Mouse (Mus musculus) heart, postnatal 4 days (tissue): ENCODE results near the gene Nanos3. TPM values are rescaled to one million over a fixed set of nuclear protein-coding genes. Genes with fewer than 3 reads are reported as not detected.

Source experiments
- DNase-seq: peaks from one replicate; pipeline ENCODE4 v3.0.0; 2021
- total RNA-seq, 2 experiments: library from RNA; stranded (reverse); gene quantifications; 2 replicates each; pipeline ENCODE4 v1.2.3; 2021

Nanos3 gene
- total RNA-seq: 1 to 10 TPM; 3.6 to 4.3 TPM

GRCm38 (mm10) chr8:84185117-84185516 lies at the start of gene Nanos3:
Nanos3 (minus strand) TSS chr8:84185217.
- no peak for DNase-seq

DNA sequence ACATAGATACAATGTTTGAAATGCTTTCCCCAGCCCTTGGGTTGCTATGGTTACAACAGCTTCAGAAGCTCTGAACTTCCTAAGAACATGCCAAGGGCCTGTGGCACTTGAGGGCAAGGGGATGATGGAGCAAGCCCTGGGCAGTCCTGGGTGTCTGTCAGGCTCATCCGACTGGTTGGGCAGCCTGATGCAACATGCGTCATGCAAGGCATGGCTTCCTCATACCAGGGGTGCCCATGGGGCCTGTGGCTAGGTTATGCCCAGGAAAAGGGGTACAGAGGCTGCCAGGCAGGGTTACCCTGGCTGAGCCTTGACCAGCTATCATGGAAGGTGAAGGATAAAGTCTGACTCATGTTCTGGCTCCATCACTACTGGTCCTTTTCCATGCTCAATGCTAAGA lies 48.0 kb upstream of the Nanos3 start:
- no peak for DNase-seq

- peak; percentile 35 for DNase-seq
These were observed 45.7 kb upstream of the Nanos3 start for GRCm38 (mm10) chr8:84230735-84231134.

- no peak for DNase-seq
These were observed 38.5 kb upstream of the Nanos3 start for GRCm38 (mm10) chr8:84223322-84224029.

GRCm38 (mm10) chr8:84222566-84223165 lies 37.6 kb upstream of the Nanos3 start:
- no peak for DNase-seq

GRCm38 (mm10) chr8:84220105-84220504 lies 35.1 kb upstream of the Nanos3 start:
- DNase-seq: no peak

- DNase-seq: no peak
These were observed 33.1 kb upstream of the Nanos3 start for GRCm38 (mm10) chr8:84218143-84218542.

- DNase-seq: no peak
These were observed 32.2 kb upstream of the Nanos3 start for GRCm38 (mm10) chr8:84217206-84217605.

DNA sequence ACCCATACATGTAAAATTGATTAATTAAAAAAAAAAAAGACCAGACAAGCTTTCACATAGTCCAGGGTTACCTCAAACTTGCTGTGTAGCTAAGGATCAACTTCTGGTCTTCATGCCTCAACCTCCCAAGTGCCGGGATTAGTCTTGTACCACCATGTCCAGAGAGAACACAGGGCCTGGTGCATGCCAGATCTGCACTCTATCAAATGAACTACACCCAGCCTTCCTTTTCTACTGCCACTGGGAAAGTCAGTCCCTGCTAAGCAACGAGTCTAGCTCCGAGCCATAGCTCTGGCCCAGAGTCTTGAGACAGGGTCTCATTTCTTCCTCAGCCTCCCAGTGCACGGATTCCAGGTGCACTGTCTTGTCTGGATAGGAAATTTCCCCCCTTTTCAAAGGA lies 28.3 kb upstream of the Nanos3 start:
- no peak for DNase-seq

GRCm38 (mm10) chr8:84211881-84212563 lies 27.0 kb upstream of the Nanos3 start:
- no peak for DNase-seq

DNA sequence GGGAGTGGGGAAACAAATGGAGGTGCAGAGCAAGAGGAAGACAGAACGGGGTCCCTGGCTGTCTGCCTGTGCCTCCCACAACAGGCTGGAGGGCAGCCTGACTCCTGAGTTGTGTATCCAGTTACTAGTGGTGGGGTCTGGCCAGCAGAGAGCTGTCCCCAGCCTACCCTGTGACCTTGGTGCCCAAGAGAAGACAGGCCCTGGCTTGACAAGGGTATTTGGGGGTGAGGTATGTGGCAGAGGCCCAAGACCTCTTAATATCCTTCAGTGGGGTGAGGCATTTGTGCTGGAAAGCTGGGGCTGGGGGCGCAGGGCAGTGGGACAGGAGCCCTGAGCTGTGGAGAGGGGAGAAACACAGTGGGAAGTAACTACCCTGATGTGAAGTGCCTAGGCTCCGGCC lies 26.2 kb upstream of the Nanos3 start:
- peak; percentile 52 for DNase-seq

GRCm38 (mm10) chr8:84210167-84210791 lies 25.3 kb upstream of the Nanos3 start:
- peak; percentile 93 for DNase-seq

DNA sequence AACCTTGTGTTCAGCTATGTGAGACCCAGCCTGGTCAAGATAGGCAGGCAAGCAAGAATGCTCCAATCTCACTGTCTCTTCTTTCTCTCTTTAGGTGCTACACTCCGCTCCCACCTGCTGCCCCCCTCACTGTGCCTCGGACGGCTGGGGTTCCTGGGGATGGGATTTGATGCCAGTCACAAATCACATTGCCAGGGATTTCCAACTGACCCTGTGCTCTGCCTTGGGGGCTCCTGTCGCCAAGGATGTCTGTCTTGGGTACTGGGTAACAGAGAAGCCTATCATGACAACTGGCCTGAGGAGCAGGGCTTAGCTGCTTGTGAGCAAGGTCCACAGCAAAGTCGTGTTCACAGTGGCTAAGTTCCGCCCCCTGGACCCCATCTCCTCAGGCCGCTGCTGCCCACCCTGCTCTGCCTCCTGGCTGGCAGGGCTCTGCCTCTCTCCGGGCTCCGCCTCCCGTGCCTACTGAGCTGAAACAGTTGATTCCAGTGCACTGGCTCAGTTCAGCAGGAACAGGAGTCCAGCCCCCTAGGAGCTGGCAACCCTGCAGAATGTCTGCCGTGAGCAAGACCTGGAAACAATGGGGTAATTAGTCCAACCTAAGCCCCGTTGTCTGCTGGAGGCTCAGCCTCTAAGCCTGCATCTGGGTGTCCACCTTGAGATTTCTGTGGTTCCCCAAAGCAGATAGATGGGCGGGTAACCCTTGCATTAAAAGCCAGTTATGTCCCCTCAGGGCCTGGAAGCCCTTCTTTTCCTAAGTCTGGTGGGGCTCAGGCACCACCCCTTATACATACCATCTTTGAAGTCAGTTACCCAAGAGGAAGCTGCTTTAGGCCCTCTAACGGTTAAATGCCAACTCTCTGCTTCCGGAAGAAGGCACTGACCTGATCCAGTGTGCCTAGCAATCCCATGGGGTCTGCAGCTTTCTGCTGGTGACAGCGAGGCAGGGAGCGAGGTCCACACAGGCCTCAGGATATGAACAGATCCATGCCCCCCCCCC lies 23.7 kb upstream of the Nanos3 start:
- DNase-seq: no peak

DNA sequence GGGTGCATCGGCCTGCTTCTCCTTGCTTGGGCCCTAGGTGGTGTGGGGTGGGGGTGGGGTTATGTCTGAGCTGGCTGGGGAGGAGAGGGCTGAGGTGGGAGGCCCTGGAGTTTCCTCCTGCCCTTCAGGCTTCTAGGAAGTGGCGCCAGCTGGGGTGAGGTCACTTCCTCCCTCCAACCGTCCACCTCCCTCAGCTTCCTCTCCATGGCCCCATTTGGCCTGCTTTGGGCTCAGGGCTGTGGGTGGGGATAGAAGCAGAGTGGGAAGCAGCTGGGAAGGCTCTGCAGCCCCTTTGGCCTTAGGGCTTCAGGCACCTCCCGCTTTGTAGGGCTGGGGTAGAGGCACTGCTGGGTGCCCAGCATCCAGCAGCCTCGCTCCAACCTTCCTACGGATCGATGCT lies 22.8 kb upstream of the Nanos3 start:
- DNase-seq: peak; percentile 84

GRCm38 (mm10) chr8:84206666-84207065 lies 21.6 kb upstream of the Nanos3 start:
- DNase-seq: no peak

- no peak for DNase-seq
These were observed 20.1 kb upstream of the Nanos3 start for GRCm38 (mm10) chr8:84205073-84205472.

- DNase-seq: peak; percentile 85
These were observed 19.2 kb upstream of the Nanos3 start for GRCm38 (mm10) chr8:84203975-84204772.

DNA sequence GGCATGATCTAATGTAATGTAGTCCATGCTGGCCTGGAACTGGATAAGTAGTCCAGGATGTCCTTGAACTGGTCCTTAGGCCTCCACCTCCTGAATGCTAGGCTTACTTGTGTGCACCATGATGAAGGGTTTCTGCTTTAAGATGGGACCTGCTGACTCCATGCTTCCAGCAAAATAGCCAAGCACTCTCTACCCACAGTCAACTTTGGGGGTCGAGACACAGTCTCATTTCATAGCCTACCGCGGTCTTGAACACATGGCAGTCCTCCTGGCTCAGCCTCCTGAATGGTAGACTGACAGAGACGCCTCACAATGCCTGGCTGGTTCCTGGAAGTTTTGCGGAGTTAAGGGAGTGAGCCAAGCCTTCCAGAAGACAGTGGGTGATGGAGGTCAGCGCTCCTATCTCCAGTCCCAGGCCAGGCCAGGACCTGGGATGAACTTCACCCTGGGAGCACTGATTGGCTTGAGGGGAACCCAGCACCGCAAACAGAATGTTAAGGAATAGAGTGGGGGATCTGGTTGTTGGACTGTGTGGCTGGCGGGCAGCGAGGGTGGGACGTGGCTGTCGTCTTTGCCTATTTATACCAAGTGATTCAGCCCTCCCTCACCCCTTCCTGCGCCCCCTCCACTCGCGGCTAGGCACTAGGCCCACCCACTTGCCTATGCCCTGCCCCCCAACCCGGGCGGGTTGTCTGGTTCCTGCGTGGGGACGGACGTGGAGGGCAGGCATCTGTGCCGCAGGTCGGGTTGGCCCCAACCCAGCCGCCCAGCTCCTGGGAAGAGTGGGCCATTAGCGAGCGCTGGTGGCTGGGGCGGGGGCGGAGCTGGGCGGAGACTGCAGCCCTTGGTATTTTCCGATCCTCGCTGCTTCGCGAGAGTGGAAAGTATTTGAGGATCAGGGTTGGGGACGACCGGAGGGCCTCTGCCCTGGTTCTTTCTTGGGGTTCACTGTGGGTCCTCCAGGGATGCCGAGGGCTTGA lies 18.2 kb upstream of the Nanos3 start:
- peak; percentile 93 for DNase-seq

DNA sequence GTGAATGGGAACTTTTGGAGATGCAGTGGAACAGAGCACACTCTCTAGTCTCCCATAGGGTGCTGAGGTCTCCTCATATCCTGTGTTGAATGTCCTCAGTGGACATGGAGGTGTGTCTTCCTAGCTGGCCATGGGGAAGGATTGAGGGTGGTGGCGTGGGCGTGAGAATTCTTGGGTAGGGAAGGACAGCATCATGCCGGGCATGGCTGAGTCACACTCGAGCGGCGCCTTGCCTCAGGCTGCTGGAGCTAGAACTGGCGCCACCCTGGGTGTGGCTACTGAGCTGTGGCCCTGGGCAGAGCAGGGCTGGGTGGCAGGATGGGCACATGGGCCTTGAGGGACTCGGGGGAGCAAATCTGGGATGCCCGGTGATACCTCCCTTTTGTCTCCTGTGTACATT lies 17.4 kb upstream of the Nanos3 start:
- DNase-seq: peak; percentile 62
